8 mouse cellular contexts compared by ENCODE assay signal in genomic region chr10:42679586-42679985, GRCm38 (mm10).
A peak's percentile ranks its signal among the peaks of the same experiment; 100 is the strongest.
DNase-seq lines count a peak whose midpoint lies in the region; ATAC-seq and TF ChIP-seq lines count a peak whose summit lies in the region.

No protein-coding gene starts in this region.

- H3K9me3 ChIP-seq in lung, embryonic 14.5 days (ENCODE audit: low read depth, low read length), result no peaks in the 10 kb centered on the region
- H3K9me3 ChIP-seq in hindbrain, postnatal 0 days (ENCODE audit: low read length), result no peaks in the 10 kb centered on the region
- H3K9me3 ChIP-seq in midbrain, postnatal 0 days (ENCODE audit: low read length), result no peaks in the 10 kb centered on the region

- H3K27ac ChIP-seq in lung, embryonic 14.5 days (ENCODE audit: low read depth), result no peak overlapping the region
- H3K27ac ChIP-seq in hindbrain, postnatal 0 days, result no peak overlapping the region
- no peak overlapping the region for H3K27ac ChIP-seq in midbrain, postnatal 0 days (ENCODE audit: low read depth, low read length)

- peak overlapping the region; percentile 95 for H3K4me2 ChIP-seq in lung, embryonic 14.5 days
- peak overlapping the region; percentile 74 for H3K4me2 ChIP-seq in hindbrain, postnatal 0 days (ENCODE audit: low read depth, low read length)
- peak overlapping the region; percentile 74 for H3K4me2 ChIP-seq in midbrain, postnatal 0 days (ENCODE audit: low read depth, low read length, poor library complexity, severe bottlenecking)

- WGBS in lung, embryonic 14.5 days, result 12% methylated on average over 10 of the region's 10 CpGs
- 10% methylated on average over 10 of the region's 10 CpGs for WGBS in hindbrain, postnatal 0 days
- WGBS in midbrain, postnatal 0 days, result 9% methylated on average over 10 of the region's 10 CpGs

- no peak for TF ChIP-seq CTCF in lung, embryonic 14.5 days (IDR thresholded peaks at IDR 0.05; ENCODE audit: low read depth)
- no peak for TF ChIP-seq CTCF in hindbrain, postnatal 0 days (IDR thresholded peaks at IDR 0.05; ENCODE audit: low read depth)
- no peak for TF ChIP-seq CTCF in midbrain, postnatal 0 days (IDR thresholded peaks at IDR 0.05)

- DNase-seq in lung, embryonic 14.5 days, result no peak
- no peak for DNase-seq in lung, postnatal 36 days
- peak; percentile 40 for DNase-seq in c-Kit-positive CD71-positive TER-119-positive erythroid progenitor cells, embryonic 14.5 days (ENCODE audit: low spot score)
- no peak for DNase-seq in hindbrain, postnatal 0 days (ENCODE audit: low spot score)
- DNase-seq in midbrain, postnatal 0 days (ENCODE audit: low spot score), result no peak
- no peak for DNase-seq in layer of hippocampus, adult 9-11 months
- no peak for DNase-seq in left cerebral cortex, adult 8-10 months (ENCODE audit: low spot score in 2 of 2)
- no peak for DNase-seq in urinary bladder, adult 18-20 months (ENCODE audit: low spot score in 2 of 2)

- peak overlapping the region; percentile 88 for H3K4me3 ChIP-seq in lung, embryonic 14.5 days (ENCODE audit: low read depth, low read length)
- H3K4me3 ChIP-seq in hindbrain, postnatal 0 days (ENCODE audit: low read length), result peak overlapping the region; percentile 89
- peak overlapping the region; percentile 90 for H3K4me3 ChIP-seq in midbrain, postnatal 0 days (ENCODE audit: low read depth, low read length)

- no peaks in the 10 kb centered on the region for H3K4me1 ChIP-seq in lung, embryonic 14.5 days (ENCODE audit: insufficient read depth)
- H3K4me1 ChIP-seq in hindbrain, postnatal 0 days (ENCODE audit: insufficient read depth, low read length), result peaks cover 14% of the 10 kb centered on the region; the same call in 1 of the 2 replicates
- peaks cover 7% of the 10 kb centered on the region; the same call in 1 of the 2 replicates for H3K4me1 ChIP-seq in midbrain, postnatal 0 days (ENCODE audit: insufficient read depth, low read length)

- no peaks in the 10 kb centered on the region for H3K36me3 ChIP-seq in lung, embryonic 14.5 days (ENCODE audit: insufficient read depth)
- H3K36me3 ChIP-seq in hindbrain, postnatal 0 days (ENCODE audit: insufficient read depth, low read length), result no peaks in the 10 kb centered on the region; the same call in 1 of the 2 replicates
- peaks cover 6% of the 10 kb centered on the region; the same call in 1 of the 2 replicates for H3K36me3 ChIP-seq in midbrain, postnatal 0 days (ENCODE audit: insufficient read depth, low read length)

- ATAC-seq in lung, embryonic 14.5 days (ENCODE audit: insufficient read depth), result no peak
- no peak for ATAC-seq in hindbrain, postnatal 0 days
- no peak for ATAC-seq in midbrain, postnatal 0 days (ENCODE audit: low FRiP score)

- H3K9ac ChIP-seq in lung, embryonic 14.5 days, result peak overlapping the region; percentile 68; the same call in 1 of the 2 replicates
- peak overlapping the region; percentile 75 for H3K9ac ChIP-seq in hindbrain, postnatal 0 days (replicated peaks; ENCODE audit: low read length)
- H3K9ac ChIP-seq in midbrain, postnatal 0 days (replicated peaks; ENCODE audit: low read length, poor library complexity, severe bottlenecking), result peak overlapping the region; percentile 73

- H3K27me3 ChIP-seq in lung, embryonic 14.5 days (ENCODE audit: insufficient read depth, low read length), result no peaks in the 10 kb centered on the region
- H3K27me3 ChIP-seq in hindbrain, postnatal 0 days (ENCODE audit: insufficient read depth, low read length), result no peaks in the 10 kb centered on the region
- H3K27me3 ChIP-seq in midbrain, postnatal 0 days (ENCODE audit: insufficient read depth, low read length), result no peaks in the 10 kb centered on the region
